Mouse (Mus musculus) stomach, embryonic 14.5 days (tissue): ENCODE measurements around the gene Angel2. TPM values are rescaled to one million over a fixed set of nuclear protein-coding genes. Genes with fewer than 3 reads are reported as not detected.
A peak's percentile ranks its signal among the peaks of the same experiment; 100 is the strongest.

Experiments used
- ATAC-seq: fragments of 200-750 bp; cut with Nextera tagmentation; 2 replicates; pipeline ENCODE4 v1.8.0; 2017; ENCODE audit warnings: low read depth, moderate TSS enrichment; ENCODE audit not compliant: insufficient number of reproducible peaks, insufficient read depth, low FRiP score
- H3K27ac ChIP-seq: fragments of 300-500 bp; sonication (generic); 2 replicates; pipeline ENCODE4 v1.5.1; 2014; ENCODE audit warnings: mild to moderate bottlenecking, low read length, moderate library complexity, mixed read lengths
- H3K27me3 ChIP-seq: fragments of 300-500 bp; sonication (generic); 2 replicates; pipeline ENCODE4 v1.6.1; 2014; ENCODE audit warnings: low read length, control low read depth, mixed read lengths; ENCODE audit not compliant: control insufficient read depth, insufficient read depth
- H3K36me3 ChIP-seq: fragments of 300-500 bp; sonication (generic); 2 replicates; pipeline ENCODE4 v1.6.1; 2014; ENCODE audit warnings: mild to moderate bottlenecking, control low read depth, low read length, moderate library complexity, mixed read lengths; ENCODE audit not compliant: control insufficient read depth, insufficient read depth
- H3K4me1 ChIP-seq: fragments of 300-500 bp; sonication (generic); 2 replicates; pipeline ENCODE4 v1.6.1; 2014; ENCODE audit warnings: low read length, control low read depth, mixed read lengths; ENCODE audit not compliant: control insufficient read depth, insufficient read depth
- H3K4me2 ChIP-seq: fragments of 300-500 bp; sonication (generic); replicated peaks from 2 replicates; pipeline ENCODE4 v1.6.1; 2014; ENCODE audit warnings: low read depth, low read length, control low read depth
- H3K4me3 ChIP-seq: fragments of 300-500 bp; sonication (generic); 2 replicates; pipeline ENCODE4 v1.5.1; 2014; ENCODE audit warnings: low read depth, low read length, control low read depth
- H3K9ac ChIP-seq: fragments of 300-500 bp; sonication (generic); replicated peaks from 2 replicates; pipeline ENCODE4 v1.6.1; 2014; ENCODE audit warnings: low read depth, mild to moderate bottlenecking, control low read depth, low read length, moderate library complexity, mixed read lengths
- H3K9me3 ChIP-seq: fragments of 300-500 bp; sonication (generic); 2 replicates; pipeline ENCODE4 v1.6.1; 2016; ENCODE audit warnings: low read depth, low read length, control low read depth; ENCODE audit not compliant: control insufficient read depth
- WGBS: fragments of 180-500 bp; shearing (Covaris S2); extraction: QIAGEN DNeasy Blood & Tissue Kit; methylation state at CpG from one replicate; pipeline ENCODE4 v1.1.7; 2014; 5-methylcytosine and 5-hydroxymethylcytosine counted together
- polyA plus RNA-seq: library from polyadenylated mRNA; unstranded; fragments of >200 nt; fragmentation: Nextera tagmentation; extraction: Ambion mirVana; gene quantifications from 2 replicates; pipeline ENCODE4 v1.2.1, GENCODE M21; 2014

Angel2 gene
- polyA plus RNA-seq, 1 experiment from 2014 or later = 41.1 TPM

DNA sequence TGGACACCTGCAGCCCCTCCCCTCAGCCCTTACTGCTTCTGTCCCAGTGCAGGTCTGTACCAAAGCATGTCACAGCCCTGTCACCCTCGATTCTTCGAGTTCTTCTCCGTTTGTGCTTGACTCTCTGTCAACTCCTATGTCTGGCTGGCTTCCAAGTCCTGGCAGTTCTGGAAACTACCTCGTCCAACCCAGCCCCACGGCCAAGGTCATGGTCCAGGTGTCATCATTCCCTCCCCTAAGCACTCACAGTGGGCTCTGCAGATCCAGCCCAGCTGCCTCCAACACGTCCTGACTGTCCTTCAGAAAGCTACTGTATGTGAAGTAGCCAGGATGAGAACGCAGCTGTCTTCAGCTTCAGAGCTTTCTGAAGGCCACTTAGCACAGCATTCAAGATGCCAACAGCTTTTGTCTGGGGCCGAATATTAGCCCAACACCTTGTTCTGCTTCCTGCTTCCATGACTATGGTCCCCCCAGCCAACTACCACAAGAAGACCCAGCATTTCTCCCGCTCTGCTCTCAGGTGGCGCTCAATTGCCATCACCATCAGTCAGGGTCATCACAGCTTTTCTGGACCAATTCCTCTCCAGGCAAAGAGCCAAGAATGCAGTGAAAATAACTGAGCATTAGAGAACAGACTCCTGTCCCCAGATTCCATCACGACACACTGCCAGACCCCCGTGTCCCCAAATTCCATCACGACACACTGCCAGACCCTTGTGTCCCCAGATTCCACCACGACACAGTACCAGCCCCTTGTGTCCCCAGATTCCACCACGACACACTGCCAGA lies 40.3 kb downstream of the Angel2 start:
- Histone ChIP-seq H3K27ac (no peak overlapping the region), H3K9ac (no peak overlapping the region), H3K9me3 (no peaks in the 10 kb centered on the region), H3K4me1 (no peaks in the 10 kb centered on the region), H3K4me3 (no peak overlapping the region), H3K4me2 (no peak overlapping the region), H3K36me3 (peaks cover 13% of the 10 kb centered on the region), H3K27me3 (no peaks in the 10 kb centered on the region)
- 79% methylated on average over 15 of the region's 15 CpGs for WGBS
- ATAC-seq = no peak

DNA sequence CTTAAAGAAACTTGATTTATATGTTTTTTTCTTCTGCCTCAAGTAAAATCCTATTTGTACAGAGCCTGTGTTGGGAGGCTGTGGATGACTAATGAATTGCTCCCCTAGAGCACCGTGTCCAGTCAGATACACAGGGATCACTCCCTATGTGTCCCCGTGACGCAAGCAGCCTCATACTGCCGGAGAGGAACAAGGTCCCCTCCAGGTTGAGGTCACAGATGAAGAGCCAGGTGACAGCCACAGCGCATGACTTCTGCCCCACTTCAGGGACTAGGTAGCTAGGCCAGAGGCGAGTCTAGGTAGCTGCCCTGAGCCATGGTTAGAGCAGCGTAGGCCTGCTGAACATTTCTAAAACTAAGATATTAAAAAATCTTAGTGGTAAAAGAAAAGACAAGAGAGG lies 43.1 kb downstream of the Angel2 start:
- H3K4me1 ChIP-seq = 0 out of 2 replicates have a peak, but pooled peaks cover 1% of the 10 kb centered on the region
- H3K27me3 ChIP-seq = no peaks in the 10 kb centered on the region
- H3K9ac ChIP-seq = no peak overlapping the region
- no peaks in the 10 kb centered on the region for H3K9me3 ChIP-seq
- no peak overlapping the region for H3K4me3 ChIP-seq
- 90% methylated on average over 7 of the region's 7 CpGs for WGBS
- no peak overlapping the region for H3K4me2 ChIP-seq
- no peak overlapping the region for H3K27ac ChIP-seq
- H3K36me3 ChIP-seq = peaks cover 22% of the 10 kb centered on the region
- ATAC-seq = no peak

DNA sequence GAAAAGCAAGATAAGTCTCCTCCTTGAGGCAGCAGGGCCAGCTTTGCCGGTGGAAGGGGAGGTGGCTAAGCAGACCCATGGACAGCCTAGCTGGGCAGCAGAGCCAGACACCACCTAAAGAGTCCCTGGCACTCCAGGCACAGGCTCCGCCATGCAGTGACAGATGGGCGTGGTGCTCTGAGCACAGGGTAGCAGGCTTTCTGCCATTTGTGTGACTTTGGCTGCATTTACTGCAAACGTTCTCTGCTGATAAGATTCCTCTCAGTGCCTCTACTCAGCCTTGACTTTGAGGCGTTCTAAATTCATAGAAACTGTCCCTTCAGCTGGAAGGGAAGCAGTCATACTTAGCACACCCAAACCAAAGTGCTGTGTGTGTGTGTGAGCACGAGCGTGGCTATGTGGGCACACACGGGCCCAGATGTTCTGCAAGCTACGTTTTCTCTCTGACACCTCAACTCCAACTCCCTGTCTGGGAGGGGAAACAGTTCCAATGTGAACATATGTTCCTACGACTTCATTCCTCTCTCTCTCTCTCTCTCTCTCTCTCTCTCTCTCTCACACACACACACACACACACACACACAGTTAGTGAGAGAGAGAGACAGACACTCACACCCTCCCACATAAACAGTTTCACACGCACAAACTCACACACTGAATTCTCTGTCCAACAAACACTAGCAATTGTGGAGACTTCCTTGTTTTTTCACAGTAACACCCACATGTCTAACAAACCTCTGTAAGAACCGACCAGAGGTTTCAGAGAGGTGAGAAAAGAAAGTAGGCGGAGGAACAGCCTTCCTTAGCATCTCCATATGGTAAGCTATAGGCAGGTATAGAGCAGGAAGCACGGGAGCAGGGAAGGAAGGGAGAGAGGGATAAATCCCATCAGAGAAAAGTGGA lies 47.0 kb downstream of the Angel2 start:
- H3K9me3 ChIP-seq = no peaks in the 10 kb centered on the region
- H3K27ac ChIP-seq = no peak overlapping the region
- no peak overlapping the region for H3K4me3 ChIP-seq
- no peak overlapping the region for H3K9ac ChIP-seq
- no peak overlapping the region for H3K4me2 ChIP-seq
- WGBS = 78% methylated on average over 14 of the region's 14 CpGs
- H3K4me1 ChIP-seq = peaks cover 8% of the 10 kb centered on the region
- no peak for ATAC-seq
- H3K27me3 ChIP-seq = no peaks in the 10 kb centered on the region
- H3K36me3 ChIP-seq = peaks cover 25% of the 10 kb centered on the region

DNA sequence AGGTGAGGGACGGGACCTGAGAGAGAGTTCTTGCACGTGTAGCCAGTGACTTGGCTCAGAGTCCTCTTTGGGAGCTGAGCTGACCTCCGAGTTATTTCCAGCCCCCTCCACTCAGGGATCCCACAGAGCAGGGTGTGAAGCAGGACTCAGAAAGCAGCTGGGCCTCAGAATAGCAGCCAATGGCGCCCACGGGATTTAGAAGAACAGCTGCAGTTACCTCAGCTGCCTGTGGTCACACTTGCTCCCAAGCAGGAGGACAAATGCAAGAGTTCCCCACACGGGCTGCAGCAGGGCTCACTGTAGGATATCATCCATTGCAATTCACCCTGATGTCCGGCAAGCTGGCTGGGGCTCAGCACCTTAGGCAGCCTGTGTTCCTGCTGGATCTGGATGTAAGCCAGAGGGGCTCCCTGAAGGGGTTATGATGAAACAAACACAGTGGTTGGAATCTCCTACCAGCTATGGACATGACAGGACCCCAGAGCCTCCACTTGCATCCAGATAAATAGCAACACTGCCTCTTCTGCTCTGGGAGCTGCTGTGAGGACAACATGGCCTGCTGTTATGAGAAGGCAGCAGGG lies 47.8 kb downstream of the Angel2 start:
- WGBS = 48% methylated on average over 7 of the region's 7 CpGs
- no peaks in the 10 kb centered on the region for H3K9me3 ChIP-seq

DNA sequence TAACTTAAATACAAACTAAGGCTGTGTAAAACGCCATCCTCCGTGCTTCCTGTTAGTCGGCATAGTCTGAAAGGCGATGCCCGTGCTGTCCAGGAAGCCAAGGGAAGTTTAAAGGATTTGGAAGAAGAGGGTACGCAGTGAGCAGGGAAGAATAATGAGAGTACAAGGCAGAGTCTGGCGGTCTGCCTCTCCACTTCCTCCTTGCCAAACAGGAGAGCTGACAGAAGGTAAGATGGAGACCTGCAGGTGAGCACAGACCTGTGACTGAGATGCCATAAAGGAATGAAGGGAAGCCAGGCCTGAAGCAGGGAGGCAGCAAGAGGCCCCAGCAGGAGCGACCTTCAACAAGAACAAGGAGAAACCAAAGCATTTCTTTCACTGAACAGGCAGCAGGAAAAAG lies 49.3 kb downstream of the Angel2 start:
- H3K4me1 ChIP-seq = peaks cover 16% of the 10 kb centered on the region
- no peak overlapping the region for H3K4me2 ChIP-seq
- H3K9me3 ChIP-seq = no peaks in the 10 kb centered on the region
- H3K27me3 ChIP-seq = no peaks in the 10 kb centered on the region
- no peak overlapping the region for H3K9ac ChIP-seq
- H3K4me3 ChIP-seq = no peak overlapping the region
- peaks cover 21% of the 10 kb centered on the region for H3K36me3 ChIP-seq
- H3K27ac ChIP-seq = no peak overlapping the region
- no peak for ATAC-seq
- 89% methylated on average over 8 of the region's 8 CpGs for WGBS

More for the DNA sequence above, 47.8 kb downstream of the Angel2 start:
- H3K27me3 ChIP-seq = no peaks in the 10 kb centered on the region
- peaks cover 15% of the 10 kb centered on the region for H3K4me1 ChIP-seq
- no peak overlapping the region for H3K4me2 ChIP-seq
- no peak overlapping the region for H3K27ac ChIP-seq
- no peak for ATAC-seq
- peaks cover 25% of the 10 kb centered on the region for H3K36me3 ChIP-seq
- no peak overlapping the region for H3K4me3 ChIP-seq
- no peak overlapping the region for H3K9ac ChIP-seq

DNA sequence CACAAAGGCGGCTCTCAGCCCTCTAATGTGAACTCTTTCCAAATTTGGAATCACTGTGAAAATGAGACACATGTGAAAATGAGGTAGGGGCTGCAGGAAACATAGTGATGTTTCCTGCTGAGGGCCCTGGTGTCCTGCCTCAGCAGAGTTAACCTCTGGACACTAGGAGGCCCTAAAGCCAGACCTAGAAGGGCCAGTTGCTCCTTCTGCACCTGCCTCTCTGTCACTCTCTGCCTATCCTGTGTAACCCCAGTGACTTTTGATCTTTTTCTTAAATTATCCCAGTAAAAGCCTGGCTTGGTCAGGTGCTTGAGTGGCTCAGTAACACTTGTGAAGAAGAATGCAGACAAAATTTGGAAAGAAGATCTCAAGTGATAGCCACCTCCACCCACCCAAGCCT lies 49.9 kb downstream of the Angel2 start:
- WGBS = 77% methylated on average over 1 of the region's 1 CpGs
- Histone ChIP-seq H3K27ac (no peak overlapping the region), H3K36me3 (peaks cover 20% of the 10 kb centered on the region), H3K4me1 (peaks cover 16% of the 10 kb centered on the region), H3K9ac (no peak overlapping the region), H3K4me2 (no peak overlapping the region), H3K27me3 (no peaks in the 10 kb centered on the region), H3K9me3 (no peaks in the 10 kb centered on the region), H3K4me3 (no peak overlapping the region)
- ATAC-seq = no peak

DNA sequence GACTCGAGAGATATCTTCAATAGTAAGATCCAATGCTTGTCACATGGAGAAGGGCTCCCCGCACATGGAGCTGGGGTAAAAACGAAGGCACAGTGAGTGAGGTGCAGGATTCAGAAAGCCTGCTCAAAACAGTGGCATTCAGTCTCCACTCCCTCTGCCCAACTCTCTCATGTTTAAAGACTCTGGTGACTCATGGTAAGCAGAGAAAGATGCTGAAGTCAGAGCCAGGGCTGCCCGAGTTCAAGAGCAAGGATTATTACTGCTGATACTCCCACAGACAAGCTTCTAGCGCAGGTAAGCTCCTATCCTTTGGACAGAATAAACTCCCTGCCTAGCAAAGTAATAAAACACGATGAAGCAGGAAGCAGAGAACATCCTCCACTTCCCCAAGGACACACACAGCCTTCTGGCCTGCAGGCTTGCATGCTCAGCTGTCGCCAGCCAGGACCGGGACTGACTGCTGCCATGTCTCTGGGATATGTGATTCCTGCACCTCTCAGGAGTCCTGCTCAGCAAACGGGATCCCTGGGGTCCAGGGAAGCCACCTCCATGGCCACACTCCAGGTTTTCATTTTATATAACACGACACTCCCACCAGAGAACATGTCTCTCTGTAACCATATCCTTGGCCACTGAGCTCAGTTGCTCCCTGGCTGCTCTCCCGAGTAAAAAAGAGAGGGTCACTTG lies 52.1 kb downstream of the Angel2 start:
- H3K36me3 ChIP-seq = peaks cover 9% of the 10 kb centered on the region; the same call in 1 of the 2 replicates
- no peak for ATAC-seq
- peak overlapping the region; percentile 80 for H3K4me2 ChIP-seq
- H3K9ac ChIP-seq = no peak overlapping the region
- no peaks in the 10 kb centered on the region for H3K9me3 ChIP-seq
- H3K4me1 ChIP-seq = peaks cover 16% of the 10 kb centered on the region
- peak overlapping the region; percentile 68; the same call in 1 of the 2 replicates for H3K4me3 ChIP-seq
- no peaks in the 10 kb centered on the region for H3K27me3 ChIP-seq
- WGBS = 36% methylated on average over 11 of the region's 11 CpGs
- no peak overlapping the region for H3K27ac ChIP-seq

DNA sequence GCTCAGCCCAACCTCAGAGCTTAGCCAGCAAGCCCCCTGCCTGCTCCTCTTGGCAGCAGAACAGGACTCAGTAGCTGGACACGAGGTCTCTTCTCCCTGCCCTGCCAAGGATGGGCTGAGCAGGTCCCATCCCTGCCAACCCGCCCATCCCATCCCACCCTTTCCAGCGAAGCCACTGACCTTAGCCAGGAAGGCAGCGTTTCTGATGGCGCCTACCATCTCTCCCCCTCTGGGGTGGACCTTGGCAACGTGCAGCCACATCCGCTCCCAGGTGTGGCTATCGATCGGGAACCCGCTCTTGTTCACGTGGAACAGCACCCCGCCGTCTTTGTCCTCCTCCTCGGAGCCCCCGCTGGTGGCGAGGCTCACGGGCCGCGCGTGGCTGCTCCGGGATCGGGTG lies 53.1 kb downstream of the Angel2 start:
- no peak for ATAC-seq
- under 1% methylated on average over 22 of the region's 22 CpGs for WGBS
- peaks cover 3% of the 10 kb centered on the region; the same call in 1 of the 2 replicates for H3K36me3 ChIP-seq

More for the DNA sequence above, 53.1 kb downstream of the Angel2 start:
- peak overlapping the region; percentile 80 for H3K4me2 ChIP-seq
- peaks cover 14% of the 10 kb centered on the region for H3K4me1 ChIP-seq
- peak overlapping the region; percentile 88 for H3K27ac ChIP-seq
- no peaks in the 10 kb centered on the region for H3K9me3 ChIP-seq
- H3K4me3 ChIP-seq = peak overlapping the region; percentile 68
- H3K27me3 ChIP-seq = no peaks in the 10 kb centered on the region
- peak overlapping the region; percentile 84 for H3K9ac ChIP-seq
